Mouse (Mus musculus) bone marrow macrophage, adult 2 months (primary cell): ENCODE results near the gene Rab7.

Experiments used
- CTCF ChIP-seq: IDR thresholded peaks from 2 replicates; pipeline ENCODE4 v1.5.1; 2012; ENCODE audit warnings: low read depth, mild to moderate bottlenecking, low read length, moderate library complexity
- POLR2A ChIP-seq: IDR thresholded peaks from 2 replicates; pipeline ENCODE4 v1.6.1; 2012; ENCODE audit warnings: mild to moderate bottlenecking, low read depth, low read length, borderline replicate concordance

DNA sequence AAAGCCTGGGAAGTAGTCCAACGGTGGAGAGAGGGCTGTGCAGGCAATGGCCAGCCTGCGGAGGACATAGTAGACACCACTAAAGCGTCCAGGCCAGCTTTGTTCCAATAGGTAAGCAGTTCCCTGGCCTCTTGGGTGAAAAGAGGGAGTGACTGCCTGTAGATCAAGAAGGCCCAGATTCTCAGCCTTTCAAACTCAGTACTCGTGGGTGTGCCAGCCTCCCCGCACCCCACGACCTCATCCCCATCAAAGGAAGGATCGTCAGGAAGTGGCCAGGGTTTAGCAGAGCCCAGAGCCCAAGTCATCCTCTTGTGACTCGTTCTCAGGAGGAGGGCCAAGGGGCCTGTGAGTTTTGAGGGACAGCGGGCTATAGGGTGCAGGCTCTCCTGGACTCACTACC, 62.6 kb downstream of the Rab7 start:
- no peak for TF ChIP-seq POLR2A
- no peak for TF ChIP-seq CTCF
